Mouse (Mus musculus) cerebellum, adult 2 months (tissue): ENCODE data around the gene Hnrnpul1.

ENCODE experiments used
- CTCF ChIP-seq: fragments of 200-500 bp; IDR thresholded peaks from 2 replicates; pipeline ENCODE4 v1.5.1; 2011; ENCODE audit warnings: low read depth, mild to moderate bottlenecking, control low read depth, low read length, moderate library complexity, borderline replicate concordance; ENCODE audit not compliant: insufficient read depth
- POLR2A ChIP-seq: fragments of 200-500 bp; IDR thresholded peaks from 2 replicates; pipeline ENCODE4 v1.6.1; 2011; ENCODE audit warnings: low read length, control low read depth, borderline replicate concordance; ENCODE audit not compliant: insufficient read depth

DNA sequence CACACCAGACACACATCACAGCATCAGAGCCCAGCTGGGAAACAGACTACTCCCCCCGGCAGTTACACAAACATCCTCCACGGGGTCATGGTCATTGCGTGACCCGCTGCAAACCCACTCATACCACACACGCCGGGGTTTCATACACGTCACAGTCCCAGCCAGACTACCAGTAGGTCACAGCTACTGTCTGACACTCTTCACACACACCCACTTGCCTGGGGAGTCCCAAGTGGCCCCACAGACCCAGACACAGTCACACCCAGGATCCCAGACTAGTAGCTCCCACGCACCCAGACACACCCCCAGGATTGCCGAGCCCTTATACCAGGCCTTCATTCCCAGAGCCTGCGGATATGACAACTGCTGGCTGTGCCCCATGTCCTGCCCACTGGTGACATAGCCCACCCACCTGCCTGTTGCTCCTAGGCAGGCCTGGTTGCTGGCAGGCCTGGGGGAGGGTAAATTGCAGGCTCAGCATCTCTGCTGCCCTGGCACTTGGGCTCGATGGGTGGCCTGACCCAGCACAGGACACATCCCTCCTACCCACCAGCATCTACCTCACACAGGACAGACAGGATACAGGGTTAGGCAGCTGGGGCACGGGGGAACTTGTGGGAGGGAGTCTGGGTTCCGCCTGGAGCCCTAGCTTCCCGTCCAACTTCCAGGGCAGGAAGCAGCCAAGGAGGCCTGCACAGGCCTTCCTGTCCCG lies 46.8 kb downstream of the Hnrnpul1 start:
- TF ChIP-seq POLR2A (no peak), CTCF (no peak)
